Mouse (Mus musculus): ENCODE measurements around the gene Cdhr4. TPM values are rescaled to one million over a fixed set of nuclear protein-coding genes. Genes with fewer than 3 reads are reported as not detected.

Gene Cdhr4
- 0.39 and 1.5 TPM in 2 replicates for polyA plus RNA-seq (2012; rRNA removed; ENCODE audit: low replicate concordance)

DNA sequence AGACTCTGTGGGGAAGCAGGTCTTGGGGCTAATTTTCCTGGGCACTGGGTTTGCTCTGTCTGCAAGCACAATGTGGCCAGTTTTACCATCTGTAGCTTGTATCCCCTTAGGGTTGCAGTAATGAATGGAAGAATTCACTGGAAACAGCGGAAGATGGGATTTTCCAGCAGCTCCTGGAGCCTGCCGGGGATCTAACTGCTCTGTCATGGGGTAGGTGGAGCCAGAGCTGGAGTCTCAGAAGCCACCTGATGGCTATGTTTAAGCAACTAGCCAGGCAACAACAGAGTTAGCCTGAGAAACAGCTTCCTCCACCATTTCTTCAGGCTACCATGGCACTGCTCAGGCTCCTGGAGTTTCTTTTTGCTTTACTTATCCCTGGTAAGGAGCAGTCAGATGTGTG lies at the start of gene Cdhr4:
Cdhr4 (plus strand) TSS at position 301 of the 400 bp plus-strand sequence.

DNA sequence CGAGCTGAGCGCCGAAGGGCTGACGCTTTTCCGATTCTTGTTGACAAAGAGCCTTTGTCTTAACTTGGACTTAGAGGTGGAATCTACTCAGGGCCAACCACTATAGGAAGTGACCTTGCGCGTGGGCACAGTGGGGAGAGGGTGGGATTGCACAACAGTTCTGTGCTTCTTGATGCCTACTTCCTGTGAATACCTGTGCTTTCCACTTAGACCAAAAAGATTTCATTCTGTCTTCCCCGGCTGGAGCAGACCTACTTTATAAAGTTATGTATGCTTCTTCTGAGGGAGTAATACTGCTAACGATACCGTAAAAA lies 42.4 kb upstream of the Cdhr4 start, which contains the start of gene Traip:
Traip (plus strand) TSS at position 215 of the 314 bp plus-strand sequence.

DNA sequence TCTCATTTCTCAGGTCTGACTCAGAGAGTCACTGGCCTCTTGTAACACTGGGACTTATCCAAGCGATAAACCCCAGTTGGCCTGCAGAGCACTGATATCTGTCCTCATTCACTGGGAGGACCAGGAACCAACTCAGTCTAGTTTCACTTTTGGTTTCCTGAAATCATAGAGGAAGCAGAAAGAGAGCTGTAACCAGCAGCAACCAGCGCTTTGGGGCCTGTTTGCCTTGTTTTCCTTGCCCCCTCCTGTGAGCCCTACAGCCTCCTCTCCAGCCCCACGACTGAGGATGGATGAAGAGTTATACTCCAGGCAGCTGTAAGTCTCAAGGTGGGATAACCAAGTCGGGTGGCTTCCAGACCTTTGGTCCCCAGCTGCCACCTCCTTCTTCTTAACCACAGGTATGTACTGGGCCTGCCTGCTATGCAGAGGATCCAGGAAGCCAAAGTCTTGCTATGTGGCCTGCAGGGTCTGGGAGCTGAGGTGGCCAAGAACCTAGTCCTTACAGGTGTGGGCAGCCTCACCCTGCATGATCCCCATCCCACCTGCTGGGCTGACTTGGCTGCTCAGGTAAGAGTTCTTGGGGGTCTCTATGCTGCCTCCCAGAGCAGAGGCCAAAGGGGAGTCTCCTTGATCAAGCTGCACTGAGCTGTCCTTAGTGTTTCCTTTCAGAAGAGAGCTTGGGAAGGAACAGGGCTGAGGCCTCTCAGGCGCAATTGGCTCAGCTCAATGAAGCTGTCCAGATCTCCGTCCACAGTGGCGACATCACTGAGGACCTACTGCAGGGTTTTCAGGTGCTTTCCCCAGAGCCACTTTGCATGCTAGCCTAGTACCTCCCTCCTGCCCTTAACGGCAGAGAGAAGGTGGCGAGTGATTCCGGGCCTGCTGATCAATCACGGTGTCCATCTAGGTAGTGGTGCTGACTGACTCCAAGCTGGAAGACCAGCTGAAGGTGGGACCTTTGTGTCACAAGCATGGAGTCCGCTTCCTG lies 16.6 kb upstream of the Cdhr4 start, which contains the start of gene Uba7:
Uba7 (plus strand) TSS at position 107 of the 988 bp plus-strand sequence.

DNA sequence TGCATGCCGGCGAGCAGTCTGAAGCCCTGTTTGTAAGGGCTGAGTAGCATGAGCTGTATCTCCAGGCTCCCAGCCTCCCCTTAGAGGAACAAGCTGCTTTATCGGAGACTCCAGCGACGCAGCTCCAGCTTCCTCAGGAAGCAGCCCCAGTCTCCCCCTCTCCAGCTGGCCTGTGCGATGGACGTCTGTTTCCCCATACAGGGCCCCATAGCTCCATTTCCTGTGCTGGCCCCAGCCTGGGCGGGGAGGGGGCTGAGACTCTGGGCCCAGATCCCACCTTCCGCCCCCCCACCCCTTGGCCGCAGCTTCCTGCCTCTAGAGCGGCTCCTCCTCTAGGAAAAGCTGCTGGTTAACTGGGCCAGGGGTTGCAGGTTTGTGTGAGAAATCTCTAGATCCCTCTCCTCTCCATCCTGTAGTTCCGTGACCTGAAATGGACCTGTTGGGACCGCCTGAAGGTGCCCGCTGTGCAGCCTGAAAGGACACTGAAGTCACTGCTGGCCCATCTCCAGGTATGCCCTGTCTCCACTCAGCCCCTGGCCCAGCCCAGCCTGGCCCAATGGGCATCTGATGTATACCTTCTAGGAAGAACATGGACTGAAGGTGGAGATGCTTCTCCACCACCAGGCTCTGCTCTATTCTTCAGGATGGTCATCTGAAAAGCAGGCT lies 9.5 kb upstream of the Cdhr4 start, which contains the start of gene Gm20661:
Gm20661 (plus strand) TSS at position 378 of the 666 bp plus-strand sequence.

DNA sequence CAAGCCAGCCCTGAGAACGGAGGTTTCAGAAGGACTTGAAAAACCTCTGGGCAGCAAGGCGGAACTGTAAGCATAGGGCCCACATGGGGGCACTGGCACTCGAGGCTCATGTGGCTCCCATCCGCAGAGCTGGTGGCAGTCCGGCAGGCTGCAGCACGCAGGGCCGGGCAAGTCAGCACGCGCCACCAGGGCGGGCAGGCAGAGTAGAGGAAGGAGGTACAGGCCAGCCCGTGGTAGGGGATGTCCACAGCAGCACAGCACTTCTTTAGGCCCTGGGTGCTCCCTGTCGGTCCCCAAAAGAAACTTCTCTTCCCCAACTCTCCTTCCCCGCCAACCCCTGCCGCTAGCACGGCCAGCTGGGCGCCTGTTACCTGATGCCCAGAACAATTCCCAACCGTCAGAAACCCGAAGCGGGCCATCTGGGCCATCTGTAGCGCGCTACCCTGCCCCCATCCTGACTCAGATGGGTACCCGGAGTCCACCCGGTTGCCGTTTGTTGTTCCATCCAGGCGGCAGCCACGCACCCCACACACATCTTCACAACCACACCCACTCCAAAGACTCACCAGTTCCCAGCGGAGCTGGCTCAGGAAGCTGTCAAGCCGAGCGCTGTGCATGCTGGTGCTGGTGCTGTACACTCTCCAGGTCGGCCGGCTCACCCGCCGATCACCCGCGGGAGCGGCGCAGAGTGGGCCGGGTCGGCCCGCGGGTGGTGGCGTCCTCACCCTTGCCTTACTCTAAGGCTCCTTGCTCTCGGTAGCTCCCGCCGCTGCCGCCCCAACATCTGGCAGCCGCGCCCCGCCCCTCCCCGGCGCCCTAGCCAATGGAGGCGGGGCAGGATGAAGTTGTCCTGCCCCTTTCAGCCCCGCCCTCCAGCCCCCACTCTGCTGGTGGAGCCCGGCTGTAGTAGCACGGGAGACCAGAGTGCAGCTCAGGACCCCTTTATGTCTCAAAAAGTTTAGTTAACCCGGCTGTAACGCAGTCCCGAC lies 6.9 kb upstream of the Cdhr4 start, which contains the start of gene Inka1:
Inka1 (minus strand) TSS at position 749 of the 989 bp plus-strand sequence.

DNA sequence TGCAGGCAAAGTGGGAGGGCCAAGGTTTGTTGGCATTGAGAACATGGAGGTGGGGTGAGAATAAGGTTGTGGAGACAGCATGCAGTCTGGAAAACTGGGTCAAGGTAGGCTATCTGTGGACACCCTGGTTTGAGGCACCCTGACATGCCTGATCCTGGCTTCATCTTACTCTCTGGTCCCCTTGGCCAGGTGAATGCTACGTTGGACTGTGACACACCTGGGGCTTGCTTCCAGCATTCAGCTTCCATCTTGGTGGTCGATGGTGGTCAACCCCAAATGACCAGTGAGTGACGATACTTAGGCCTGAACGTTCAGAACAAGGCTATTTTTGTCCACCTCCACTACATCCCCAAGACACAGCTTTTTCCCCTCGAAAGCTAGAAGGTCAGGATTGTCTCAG lies 3.8 kb downstream of the Cdhr4 start, which contains the start of gene Gm20662:
Gm20662 (plus strand) TSS at position 301 of the 400 bp plus-strand sequence.

DNA sequence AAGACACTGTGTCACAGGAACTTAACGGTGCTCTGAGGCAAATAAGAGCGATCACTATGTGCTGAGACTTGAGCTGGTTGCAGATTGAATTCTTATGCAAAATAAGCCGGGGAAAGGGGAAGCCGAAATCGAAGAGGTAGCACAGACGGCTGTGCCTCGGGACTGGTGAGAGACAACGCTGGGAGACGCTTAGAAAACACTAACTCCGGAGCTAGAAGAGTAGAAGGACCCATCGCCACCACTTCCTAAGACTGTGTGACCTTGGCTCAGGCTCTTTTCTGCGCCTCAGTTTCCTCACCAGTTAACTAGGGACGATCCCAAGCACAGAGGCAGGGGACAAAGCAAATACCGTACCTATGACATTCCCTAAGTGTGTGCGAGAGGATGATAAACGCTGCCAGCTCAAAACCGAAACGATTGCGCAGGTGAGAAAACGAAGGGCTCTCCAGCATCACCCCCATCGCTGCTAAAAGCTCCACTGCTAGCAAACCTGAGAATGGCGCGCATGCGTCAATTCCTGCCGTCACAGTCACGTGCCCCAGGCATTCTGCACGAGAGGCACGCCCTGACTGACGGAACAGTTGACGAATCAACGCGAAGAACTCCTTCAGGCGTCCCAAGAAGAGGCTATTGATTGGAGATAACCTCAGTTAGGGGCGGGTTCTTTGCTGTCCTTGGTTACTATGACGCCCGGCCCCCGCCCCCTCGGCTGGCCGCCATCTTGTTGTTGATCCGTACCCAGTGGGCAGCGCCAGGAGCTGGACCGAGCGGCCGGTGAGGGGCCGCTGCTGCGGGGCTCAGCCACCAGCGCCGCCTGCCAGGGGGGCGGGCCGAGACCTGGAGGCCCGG lies 9.8 kb downstream of the Cdhr4 start, which contains the start of gene Ip6k1:
Ip6k1 (plus strand) TSS at position 580 of the 849 bp plus-strand sequence.

DNA sequence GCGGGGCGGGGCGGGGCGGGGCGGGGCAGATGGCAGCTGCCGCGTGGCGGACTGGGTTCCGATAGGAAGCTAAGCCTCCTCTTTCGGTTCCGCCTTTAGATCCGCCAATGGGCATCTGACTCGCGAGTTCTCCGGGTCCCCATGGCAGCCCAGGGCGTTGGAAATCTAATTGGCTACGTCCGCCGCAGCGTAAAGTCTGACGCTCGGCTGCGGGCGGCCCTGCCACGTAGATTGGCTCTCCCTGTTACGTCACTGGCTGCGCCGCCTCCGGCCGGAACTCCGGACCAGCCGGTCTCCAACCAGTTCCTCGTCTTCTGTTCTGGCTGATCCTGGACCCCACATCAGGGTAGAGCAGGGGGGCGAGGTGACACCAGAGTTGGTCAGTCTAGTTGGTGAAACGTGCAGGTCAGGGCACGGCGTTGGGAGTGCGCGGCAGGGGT lies 56.7 kb downstream of the Cdhr4 start, which contains the start of gene Gmppb:
Gmppb (plus strand) TSS at position 227 of the 440 bp plus-strand sequence.

Other genes starting within 250 kb of the Cdhr4 start
- 30.5 and 42.0 TPM in 2 replicates for gene Rbm5, start 221.5 kb upstream of the Cdhr4 start, polyA plus RNA-seq (2012; rRNA removed; ENCODE audit: low replicate concordance)
- 4.0 and 9.6 TPM in 2 replicates for gene Rbm6, start 119.3 kb upstream of the Cdhr4 start, polyA plus RNA-seq (2012; rRNA removed; ENCODE audit: low replicate concordance)
- gene Mon1a, start 104.3 kb upstream of the Cdhr4 start, polyA plus RNA-seq (2012; rRNA removed; ENCODE audit: low replicate concordance): 76.5 and 135 TPM in 2 replicates
- 51.2 and 56.0 TPM in 2 replicates for gene Mst1r, start 85.6 kb upstream of the Cdhr4 start, polyA plus RNA-seq (2012; rRNA removed; ENCODE audit: low replicate concordance)
- not detected in 2 replicates for gene Actl11, start 64.0 kb upstream of the Cdhr4 start, polyA plus RNA-seq (2012; rRNA removed; ENCODE audit: low replicate concordance)
- gene Camkv, start 56.8 kb upstream of the Cdhr4 start, polyA plus RNA-seq (2012; rRNA removed; ENCODE audit: low replicate concordance): not detected in 2 replicates
- gene Traip, start 42.4 kb upstream of the Cdhr4 start, polyA plus RNA-seq (2012; rRNA removed; ENCODE audit: low replicate concordance): 1.8 and 4.1 TPM in 2 replicates
- gene Uba7, start 17.0 kb upstream of the Cdhr4 start, polyA plus RNA-seq (2012; rRNA removed; ENCODE audit: low replicate concordance): 66.2 and 118 TPM in 2 replicates
- gene Gm20661, start 9.4 kb upstream of the Cdhr4 start, polyA plus RNA-seq (2012; rRNA removed; ENCODE audit: low replicate concordance): not detected in 2 replicates
- gene Inka1, start 6.6 kb upstream of the Cdhr4 start, polyA plus RNA-seq (2012; rRNA removed; ENCODE audit: low replicate concordance): 3.2 and 4.2 TPM in 2 replicates
- 0.49 and 0.52 TPM in 2 replicates for gene Gm20662, start 3.9 kb downstream of the Cdhr4 start, polyA plus RNA-seq (2012; rRNA removed; ENCODE audit: low replicate concordance)
- gene Ip6k1, start 10.0 kb downstream of the Cdhr4 start, polyA plus RNA-seq (2012; rRNA removed; ENCODE audit: low replicate concordance): 74.7 and 154 TPM in 2 replicates
- 33.3 and 55.9 TPM in 2 replicates for gene Gmppb, start 56.7 kb downstream of the Cdhr4 start, polyA plus RNA-seq (2012; rRNA removed; ENCODE audit: low replicate concordance)
- gene Amigo3, start 60.7 kb downstream of the Cdhr4 start, polyA plus RNA-seq (2012; rRNA removed; ENCODE audit: low replicate concordance): 8.7 and 13.0 TPM in 2 replicates
- gene Mst1, start 87.9 kb downstream of the Cdhr4 start, polyA plus RNA-seq (2012; rRNA removed; ENCODE audit: low replicate concordance): 0.20 and 0.81 TPM in 2 replicates
- 64.7 and 87.5 TPM in 2 replicates for gene Rnf123, start 90.8 kb downstream of the Cdhr4 start, polyA plus RNA-seq (2012; rRNA removed; ENCODE audit: low replicate concordance)
- 154 and 221 TPM in 2 replicates for gene Apeh, start 102.1 kb downstream of the Cdhr4 start, polyA plus RNA-seq (2012; rRNA removed; ENCODE audit: low replicate concordance)
- gene Bsn, start 197.9 kb downstream of the Cdhr4 start, polyA plus RNA-seq (2012; rRNA removed; ENCODE audit: low replicate concordance): 1.1 and 2.0 TPM in 2 replicates